Mouse (Mus musculus) layer of hippocampus, postnatal 36 days (tissue): Measurements from ENCODE around the gene Lrtm1. TPM values are rescaled to one million over a fixed set of nuclear protein-coding genes. Genes with fewer than 3 reads are reported as not detected.

Experiments used
- DNase-seq, 2 experiments: peaks; one replicate each; pipeline ENCODE4 v3.0.0; 2022
- total RNA-seq, 2 experiments: library from RNA; stranded (reverse); gene quantifications; 2 replicates each; pipeline ENCODE4 v1.2.3; 2021

Gene Lrtm1
- total RNA-seq, 2 experiments from 2014 or later, result not detected

DNA sequence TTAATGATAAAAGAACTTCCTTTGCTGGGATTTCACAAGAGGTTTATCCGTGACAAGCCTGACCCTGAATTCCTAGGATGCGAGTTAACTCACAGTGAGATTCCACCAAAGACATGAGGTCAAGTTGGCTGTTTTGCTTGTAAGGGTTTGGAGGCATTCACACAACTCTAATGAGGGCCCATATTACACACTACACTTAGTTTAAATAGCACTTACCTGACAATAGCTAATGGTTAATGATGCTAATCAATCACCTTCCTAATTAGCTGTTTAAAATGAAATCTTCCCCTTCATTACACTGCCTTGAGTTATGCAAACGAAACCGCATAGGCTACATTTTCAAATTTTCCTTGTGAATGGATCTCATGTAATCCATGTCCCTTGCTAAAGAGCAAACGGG lies 20.2 kb downstream of the Lrtm1 start:
- no peak for DNase-seq

DNA sequence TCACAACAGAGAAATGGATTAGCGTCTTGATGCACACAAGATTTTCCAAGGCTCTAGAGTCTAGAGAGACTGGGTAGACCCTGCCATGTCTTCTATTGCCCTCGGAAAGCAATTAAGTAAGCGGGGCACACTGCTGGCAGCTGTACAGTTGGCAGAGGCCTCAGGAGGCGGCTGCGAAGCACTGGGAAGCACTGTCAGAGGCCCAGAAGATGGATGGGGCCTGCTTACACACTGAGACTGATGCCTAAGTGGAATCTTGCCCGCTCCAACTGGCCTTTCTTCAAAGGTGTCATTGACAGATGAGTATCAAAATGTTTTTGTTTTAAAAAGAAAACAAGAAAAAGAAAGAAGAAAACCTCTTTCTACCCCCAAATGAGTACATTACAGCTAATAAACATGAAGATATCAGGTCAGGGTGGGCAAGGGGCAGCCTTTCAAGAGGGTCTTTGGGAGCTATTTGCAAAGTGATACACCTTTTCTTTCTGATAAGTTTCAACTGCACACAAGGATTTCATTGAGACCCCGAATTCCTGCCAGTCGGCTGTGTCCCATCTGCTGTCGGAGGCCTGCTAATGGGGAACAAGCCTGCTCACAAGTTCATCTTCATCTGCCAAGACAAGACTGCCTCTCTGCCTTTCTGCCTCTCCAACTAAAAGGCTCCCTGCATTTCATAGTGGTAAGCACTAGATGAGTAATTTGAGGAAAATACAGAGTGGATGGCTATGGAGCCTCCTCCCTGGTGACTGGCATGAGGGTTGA lies 22.8 kb downstream of the Lrtm1 start:
- DNase-seq, result peak; percentile 36 to 55

DNA sequence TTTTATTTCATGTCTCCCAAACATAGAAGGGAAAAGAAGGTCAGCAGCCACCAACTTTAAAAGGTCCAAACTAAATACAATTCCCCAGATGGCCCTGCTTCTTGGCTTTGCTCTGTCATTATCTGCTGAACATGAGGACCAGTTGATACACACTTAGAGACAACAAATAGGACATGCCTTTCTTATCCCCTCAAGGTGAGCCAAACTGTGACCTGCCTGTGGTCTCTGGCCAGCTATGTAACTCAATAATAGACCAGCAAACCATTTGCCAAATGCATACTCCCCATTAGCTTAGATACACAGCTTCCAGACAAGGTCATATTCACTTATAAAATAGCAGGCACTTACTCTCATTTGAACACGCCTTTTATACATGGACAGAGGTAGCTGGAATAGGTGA lies 23.5 kb downstream of the Lrtm1 start:
- DNase-seq, result no peak

DNA sequence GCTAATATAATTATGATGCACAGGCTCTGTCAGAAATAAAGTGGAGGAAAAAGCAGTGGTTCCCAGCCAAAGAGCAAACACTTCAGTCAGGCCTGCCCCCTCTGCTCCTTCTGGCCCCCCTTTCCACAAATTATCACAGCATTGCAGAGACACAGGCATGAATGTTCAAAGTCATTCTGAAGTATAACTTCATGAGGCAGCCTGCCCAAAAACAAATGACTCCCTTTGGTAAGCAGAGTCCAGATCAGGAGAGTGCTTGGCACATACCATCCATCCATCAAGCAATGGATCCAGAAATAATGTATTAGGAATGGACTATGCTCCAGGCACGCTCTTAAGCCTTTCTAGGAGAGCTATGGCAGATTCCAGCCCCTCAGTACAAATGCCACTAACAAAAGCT lies 24.3 kb downstream of the Lrtm1 start:
- no peak for DNase-seq

DNA sequence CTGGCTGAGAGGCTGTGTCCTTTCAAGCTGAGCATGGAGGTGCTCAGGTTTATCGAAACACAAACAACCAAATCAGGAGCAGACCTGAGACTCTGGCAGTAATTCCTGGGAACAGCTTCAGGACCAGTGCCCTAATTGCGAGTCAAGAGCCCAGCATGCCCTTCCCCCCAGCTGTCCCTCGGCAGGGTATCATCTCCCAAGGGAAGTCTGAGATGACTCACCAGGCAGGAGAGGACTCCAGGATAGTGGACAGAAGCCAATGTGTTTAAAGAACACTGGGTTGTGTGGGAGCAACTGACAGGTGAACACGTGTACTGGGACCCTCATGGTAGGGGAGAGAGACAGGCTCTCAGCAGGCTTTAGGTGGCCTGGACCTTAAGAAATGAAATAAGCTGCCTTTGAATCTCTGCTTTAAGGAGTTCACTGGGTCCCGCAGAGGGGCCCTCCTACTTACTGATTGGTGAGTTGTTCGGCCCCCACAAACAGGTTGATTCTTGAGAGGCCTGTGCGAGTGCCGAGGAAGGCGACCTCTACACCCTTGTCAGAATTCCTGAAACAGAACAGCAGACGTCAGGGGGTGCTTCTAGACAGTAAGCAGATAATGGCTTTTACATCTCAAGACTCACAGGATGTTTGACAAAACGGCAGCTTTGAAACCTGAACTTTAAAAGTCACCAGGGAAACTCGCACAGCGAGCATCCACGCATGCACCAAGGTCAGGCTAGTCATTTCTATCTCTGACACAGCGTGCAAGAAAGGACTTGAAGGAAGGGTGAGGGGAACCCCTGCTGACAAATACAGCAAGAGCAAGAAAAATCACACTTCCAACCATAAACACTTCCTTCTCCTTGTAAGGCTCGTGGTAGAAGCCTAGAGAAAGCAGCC lies 34.2 kb downstream of the Lrtm1 start:
- no peak for DNase-seq

DNA sequence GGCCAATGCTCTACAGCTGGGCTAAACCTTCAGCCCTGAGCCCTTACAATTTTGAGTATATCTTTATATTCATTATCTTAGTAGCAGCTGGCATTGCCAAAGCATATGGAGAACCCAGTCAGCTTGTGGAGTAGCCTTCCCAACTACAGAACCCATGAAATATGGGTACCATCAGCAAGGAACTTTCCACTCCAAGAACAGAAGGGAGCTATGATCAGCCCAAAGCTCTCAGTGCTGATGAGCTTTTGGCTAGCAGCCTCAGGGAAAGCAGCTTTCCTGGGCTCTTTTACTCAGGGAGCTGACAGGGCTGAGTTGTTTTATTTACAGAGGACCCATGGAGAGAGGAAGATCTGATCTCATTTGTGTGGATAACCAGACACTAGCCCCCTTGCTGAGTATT lies 42.7 kb downstream of the Lrtm1 start:
- peak in 1 of 2 experiments; percentile 16 for DNase-seq

DNA sequence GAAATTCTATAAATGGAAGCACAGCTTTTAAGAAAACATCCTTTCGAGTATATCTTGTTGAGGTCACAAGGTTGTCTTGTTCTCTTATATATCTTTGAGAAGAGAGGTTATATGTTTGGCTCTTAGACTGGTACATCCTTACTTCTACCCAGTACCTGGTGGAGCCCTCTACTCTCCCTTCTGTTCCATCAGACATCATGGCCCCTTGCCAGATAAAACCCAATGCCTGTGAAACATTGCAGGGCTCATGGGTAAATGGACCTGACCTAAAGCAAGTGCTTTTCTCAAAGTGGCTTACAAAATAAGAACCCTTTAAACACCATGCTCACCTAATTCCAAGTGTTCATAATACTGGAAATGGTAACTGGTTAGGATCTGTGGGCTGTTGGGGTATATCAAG lies 43.5 kb downstream of the Lrtm1 start:
- DNase-seq, result no peak

DNA sequence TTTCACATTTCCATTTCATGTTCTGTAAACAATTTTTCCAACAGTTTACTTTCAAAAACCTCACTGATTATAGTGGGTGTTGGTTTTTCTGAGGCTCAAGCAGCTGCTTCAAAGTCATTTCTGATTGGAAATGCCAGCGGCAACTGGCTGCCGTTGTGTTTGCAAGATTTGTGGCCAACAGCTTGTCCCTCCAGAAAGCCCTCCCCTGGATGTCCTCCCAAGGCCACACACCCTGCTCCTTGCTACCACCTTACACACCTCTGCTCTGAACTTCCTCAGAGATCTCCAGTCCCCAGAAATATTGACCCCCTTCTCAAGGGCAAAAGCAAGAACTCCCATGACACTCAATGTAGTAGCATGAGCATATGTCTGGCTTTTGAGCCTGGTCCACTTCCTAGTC lies 44.7 kb downstream of the Lrtm1 start:
- DNase-seq, result no peak

DNA sequence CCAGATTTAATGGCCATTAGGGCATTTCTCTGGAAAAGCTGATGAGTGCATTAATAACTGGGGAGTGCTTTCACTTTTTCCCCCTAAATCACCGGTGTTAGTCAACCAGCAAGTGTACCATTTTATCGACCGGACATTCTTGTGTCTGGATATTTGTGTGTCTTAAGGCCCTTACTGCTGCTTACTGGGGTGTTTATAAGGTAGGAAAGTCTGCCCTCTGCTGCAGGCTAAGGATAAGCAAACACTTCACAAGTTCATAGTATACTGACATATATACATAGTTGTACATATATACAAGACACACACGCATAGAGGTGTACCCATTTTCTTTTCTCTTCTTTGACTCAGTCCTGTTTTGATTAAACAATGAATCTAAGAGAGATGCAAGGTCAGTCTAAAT lies 55.7 kb downstream of the Lrtm1 start:
- no peak for DNase-seq

DNA sequence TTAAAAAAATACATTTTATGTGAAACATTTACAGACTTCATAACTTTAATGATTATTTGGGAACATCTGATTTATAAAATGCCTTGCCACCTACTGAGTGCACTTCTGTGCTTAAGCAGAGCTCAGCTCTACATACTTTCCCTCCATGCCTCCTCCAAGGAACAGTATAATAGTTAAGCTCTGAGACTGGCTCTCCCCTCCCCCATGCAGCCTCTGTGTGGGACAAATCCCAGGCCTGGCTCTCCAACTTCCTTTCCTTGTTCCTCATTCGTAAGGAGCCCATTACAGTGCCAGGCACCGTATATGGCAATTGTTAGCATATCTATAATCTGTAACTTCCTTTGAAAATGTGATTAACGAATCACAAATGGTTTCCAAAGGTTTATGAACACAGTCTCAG lies 59.4 kb downstream of the Lrtm1 start:
- no peak for DNase-seq

DNA sequence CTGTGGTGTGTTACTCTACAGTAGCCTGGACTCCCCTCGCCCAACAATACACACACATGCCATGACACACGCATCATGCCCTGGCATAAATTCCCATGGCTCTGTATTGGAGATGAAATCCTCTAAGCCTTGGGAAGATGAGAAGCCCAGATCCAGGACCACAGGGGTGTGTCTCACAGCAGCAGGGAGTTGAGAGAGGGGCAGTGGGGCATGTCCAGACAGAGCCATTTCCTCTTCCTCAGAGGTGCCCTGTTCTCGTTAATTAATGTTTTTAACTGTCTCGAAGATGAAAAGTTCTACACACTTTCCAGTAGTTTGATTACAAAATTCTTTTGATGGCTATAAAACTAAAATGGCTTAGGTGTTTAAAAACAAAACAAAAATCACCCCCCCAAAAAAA lies 62.2 kb downstream of the Lrtm1 start:
- DNase-seq, result no peak

DNA sequence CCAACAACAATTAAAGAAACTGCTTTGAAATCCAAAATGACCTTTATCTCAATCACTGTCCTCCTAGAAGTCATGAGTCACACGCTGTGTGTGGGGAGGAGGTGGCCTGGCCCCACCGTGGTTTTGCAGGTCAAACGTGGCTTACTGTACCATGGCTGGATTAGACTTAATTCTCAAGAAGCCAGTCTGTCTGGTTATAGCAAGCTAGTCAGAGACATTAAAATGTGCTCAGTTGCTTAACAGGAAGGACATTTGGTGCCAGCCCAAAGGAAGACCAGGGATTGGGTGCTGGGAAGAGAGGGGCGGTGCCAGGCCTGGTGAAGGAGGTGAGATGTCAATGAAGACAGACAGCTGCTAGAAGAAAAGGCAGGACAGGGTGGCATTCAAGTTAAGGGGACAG lies 62.6 kb downstream of the Lrtm1 start:
- DNase-seq, result no peak

DNA sequence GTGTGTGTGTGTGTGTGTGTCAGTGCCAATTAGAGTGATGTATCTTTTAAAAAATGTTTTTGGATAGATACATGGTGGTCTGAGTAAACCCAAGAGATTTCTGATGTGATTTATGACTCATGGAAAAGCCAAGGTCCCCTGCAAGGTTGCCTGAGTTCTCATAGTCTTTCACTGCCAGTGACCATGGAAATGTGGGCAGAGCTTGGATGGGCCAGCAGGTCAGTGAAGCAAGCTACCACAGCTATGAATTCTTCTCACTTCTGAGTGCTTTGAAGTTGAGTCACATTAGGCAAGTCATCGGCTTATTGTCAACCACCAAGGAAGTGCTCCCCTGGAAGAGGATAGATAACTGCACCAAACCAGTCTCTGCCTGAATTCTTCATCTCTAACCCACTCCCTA lies 64.2 kb downstream of the Lrtm1 start:
- DNase-seq, result no peak
